Mouse (Mus musculus) ES-E14 (cell line): ENCODE measurements around the gene Pkn3. TPM values are rescaled to one million over a fixed set of nuclear protein-coding genes. Genes with fewer than 3 reads are reported as not detected.

Experiments
- DNase-seq: peaks from one replicate; pipeline ENCODE4 v3.0.0-alpha.2; 2013; ENCODE audit warnings: low read depth, low spot score
- H3K27ac ChIP-seq: 2 replicates; pipeline ENCODE4 v1.5.1; 2012; ENCODE audit warnings: low read depth, mild to moderate bottlenecking, low read length, moderate library complexity, mixed read lengths; ENCODE audit not compliant: poor library complexity, insufficient read depth, severe bottlenecking
- H3K36me3 ChIP-seq: 2 replicates; pipeline ENCODE4 v1.6.1; 2012; ENCODE audit warnings: mild to moderate bottlenecking, low read length, moderate library complexity, mixed read lengths; ENCODE audit not compliant: control insufficient read depth, poor library complexity, insufficient read depth, severe bottlenecking
- H3K4me1 ChIP-seq, 2 experiments: fragments of 150-350 bp in 1 of 2; sonication (generic) in 1 of 2; 2 replicates each; pipeline ENCODE4 v1.6.1; 2012; ENCODE audit warnings: low read length in 2 of 2, mild to moderate bottlenecking in 1 of 2, mixed read lengths in 1 of 2; ENCODE audit not compliant: control insufficient read depth in 2 of 2, insufficient read depth in 2 of 2, poor library complexity in 1 of 2
- H3K4me3 ChIP-seq, 2 experiments: fragments of 150-350 bp in 1 of 2; sonication (generic) in 1 of 2; 2 replicates each; pipeline ENCODE4 v1.5.1; 2012; ENCODE audit warnings: low read length in 2 of 2, low read depth in 1 of 2, mild to moderate bottlenecking in 1 of 2, mixed read lengths in 1 of 2; ENCODE audit not compliant: insufficient read depth in 1 of 2, poor library complexity in 1 of 2, severe bottlenecking in 1 of 2
- H3K9ac ChIP-seq: 2 replicates; pipeline ENCODE4 v1.6.1; 2012; ENCODE audit warnings: low read depth, mild to moderate bottlenecking, low read length, mixed read lengths; ENCODE audit not compliant: poor library complexity, insufficient read depth, severe bottlenecking
- H3K9me3 ChIP-seq: fragments of 150-350 bp; sonication (generic); 2 replicates; pipeline ENCODE4 v1.6.1; 2012; ENCODE audit warnings: low read depth, mild to moderate bottlenecking, low read length; ENCODE audit not compliant: control insufficient read depth, insufficient read depth
- CHD2 ChIP-seq: IDR thresholded peaks from 2 replicates; pipeline ENCODE4 v1.6.1; 2014; ENCODE audit warnings: mild to moderate bottlenecking, low read depth, low read length, inconsistent platforms
- HCFC1 ChIP-seq: IDR thresholded peaks from 2 replicates; pipeline ENCODE4 v1.6.1; 2012; ENCODE audit warnings: low read length, inconsistent platforms, borderline replicate concordance; ENCODE audit not compliant: insufficient read depth
- MAFK ChIP-seq: IDR thresholded peaks from 2 replicates; pipeline ENCODE4 v1.6.1; 2014; ENCODE audit warnings: mild to moderate bottlenecking, low read depth, low read length, inconsistent platforms; ENCODE audit not compliant: insufficient read depth
- ZC3H11A ChIP-seq: IDR thresholded peaks from 2 replicates; pipeline ENCODE4 v1.6.1; 2012; ENCODE audit warnings: low read depth, mild to moderate bottlenecking, inconsistent platforms, low read length, borderline replicate concordance
- ZNF384 ChIP-seq: IDR thresholded peaks from 2 replicates; pipeline ENCODE4 v1.6.1; 2012; ENCODE audit warnings: low read depth, low read length, inconsistent platforms
- in situ Hi-C, 2 experiments: fragments of 600-800 bp; cut with MboI; formaldehyde crosslinking; loops; one replicate each; pipeline ENCODE4 v1.15.1; 2025; ENCODE audit warnings: low sequenced_read_pairs in 2 of 2, inconsistent platforms in 1 of 2; ENCODE audit not compliant: unreplicated experiment in 2 of 2
- total RNA-seq: library from RNA; depleted of rRNA; stranded (reverse); fragments of 300-350 nt; gene quantifications from 2 replicates; pipeline ENCODE4 v1.2.3, GENCODE M21; 2012

The Pkn3 gene
- total RNA-seq, 1 experiment = 19.1 TPM

DNA sequence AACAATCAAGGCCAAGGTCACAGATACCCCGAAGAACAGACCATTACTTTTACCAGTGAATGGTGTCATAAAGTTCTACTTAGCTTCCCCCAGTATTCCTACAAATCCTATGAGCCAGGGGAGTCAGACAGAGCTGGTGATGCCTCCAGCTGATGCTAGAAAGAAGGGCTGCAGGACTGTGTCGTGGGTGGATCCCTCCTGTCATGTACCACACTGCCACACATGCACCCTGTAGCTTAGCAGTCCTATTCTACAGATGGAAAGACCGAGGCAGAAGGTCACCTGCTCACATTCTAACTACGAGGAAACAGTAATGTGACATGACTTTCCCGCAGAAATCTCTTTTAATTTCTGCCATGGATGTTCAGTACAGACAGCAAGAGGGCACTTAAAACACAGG is 45.3 kb downstream of the Pkn3 start:
- no peaks in the 10 kb centered on the region for H3K9me3 ChIP-seq
- no peak for DNase-seq
- no peak overlapping the region for H3K4me3 ChIP-seq
- in situ Hi-C loops = no loop called here
- H3K9ac ChIP-seq = no peak overlapping the region
- TF ChIP-seq ZC3H11A = no peak
- H3K4me1 ChIP-seq = peaks cover 2 to 17% of the 10 kb centered on the region in 2 experiments; a peak in 3 of 4 replicates
- H3K27ac ChIP-seq = no peak overlapping the region
- no peaks in the 10 kb centered on the region; the same call in 1 of the 2 replicates for H3K36me3 ChIP-seq

DNA sequence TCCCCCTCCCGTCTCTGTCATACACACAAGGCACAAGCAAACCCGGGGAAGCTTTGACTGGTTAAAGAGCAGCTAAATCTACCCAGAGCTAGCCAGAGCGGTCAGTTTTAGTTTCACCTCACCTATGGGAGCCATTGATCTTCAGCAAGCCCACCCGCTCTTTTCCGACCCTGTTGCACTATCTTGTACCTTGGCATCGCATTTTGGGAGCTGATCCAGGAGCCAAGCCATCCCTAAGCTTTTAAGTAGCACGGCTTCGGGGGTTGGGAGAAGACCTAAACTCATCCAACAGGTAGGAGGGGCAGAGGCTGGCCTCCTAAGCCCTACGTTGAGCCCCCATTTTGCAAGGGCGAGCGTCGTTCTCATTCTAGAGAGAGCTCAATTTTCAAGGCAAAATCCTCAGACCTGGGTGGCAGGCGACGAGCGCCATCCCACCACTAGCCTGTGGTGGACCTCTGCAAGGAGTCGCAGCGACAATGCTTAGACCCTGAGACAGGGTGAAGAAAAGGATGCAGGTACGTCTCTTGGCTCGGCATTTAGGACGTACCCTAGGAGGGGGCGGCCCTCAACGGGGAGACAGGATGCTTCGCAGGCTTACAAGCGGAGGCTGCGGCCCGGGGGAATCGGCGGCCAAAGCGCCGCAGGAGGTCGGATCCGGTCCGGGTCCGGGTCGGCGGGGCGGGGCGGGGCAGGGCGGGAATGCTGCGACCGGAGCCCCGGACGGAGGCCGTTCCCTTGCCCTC is 46.4 kb downstream of the Pkn3 start:
- H3K4me3 ChIP-seq = peak overlapping the region; percentile 81 to 94
- DNase-seq = no peak
- in situ Hi-C loops = no loop called here
- H3K9me3 ChIP-seq = no peaks in the 10 kb centered on the region
- H3K27ac ChIP-seq = peak overlapping the region; percentile 86
- TF ChIP-seq MAFK (no peak), ZNF384 (no peak), HCFC1 (no peak), ZC3H11A (no peak), CHD2 (no peak)
- peaks cover 0 to 11% of the 10 kb centered on the region in 2 experiments; a peak in 2 of 4 replicates for H3K4me1 ChIP-seq
- H3K36me3 ChIP-seq = no peaks in the 10 kb centered on the region; the same call in 1 of the 2 replicates
- H3K9ac ChIP-seq = peak overlapping the region; percentile 83

- in situ Hi-C loops = no loop called here
Observed at GRCm38 (mm10) chr2:30124472-30125274, 47.2 kb downstream of the Pkn3 start, which contains the start of gene Zer1. Gene Zer1 (minus strand): TSS chr2:30124585.

DNA sequence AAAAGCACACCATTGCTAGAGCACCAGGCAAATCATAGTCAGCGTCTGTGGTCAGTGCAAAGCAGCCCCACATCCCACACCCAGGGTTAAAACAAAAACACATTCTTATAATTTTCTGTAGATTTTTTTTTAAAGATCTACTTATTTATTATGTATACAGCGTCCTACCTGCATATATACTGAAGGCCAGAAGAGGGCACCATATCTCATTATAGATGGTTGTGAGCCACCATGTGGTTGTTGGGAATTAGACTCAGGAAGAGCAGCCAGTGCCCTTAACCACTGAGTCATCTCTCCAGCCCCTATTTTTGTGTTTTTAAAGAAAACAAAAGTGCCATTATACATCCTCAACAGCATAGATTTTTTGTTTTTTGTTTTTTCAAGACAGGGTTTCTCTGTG is 51.3 kb downstream of the Pkn3 start:
- TF ChIP-seq MAFK = no peak
- no peak for TF ChIP-seq ZC3H11A
- no peak for TF ChIP-seq CHD2
- TF ChIP-seq HCFC1 = no peak
- TF ChIP-seq ZNF384 = no peak
- DNase-seq = no peak

More at GRCm38 (mm10) chr2:30124472-30125274, 47.2 kb downstream of the Pkn3 start, which contains the start of gene Zer1:
- TF ChIP-seq ZNF384 (no peak), HCFC1 (peak; percentile 83), ZC3H11A (no peak), CHD2 (0 out of 2 replicates have a peak, but pooled peaks have one; percentile 29), MAFK (peak; percentile 40; the same call in 1 of the 2 replicates)
- no peaks in the 10 kb centered on the region; the same call in 1 of the 2 replicates for H3K36me3 ChIP-seq
- H3K4me3 ChIP-seq = peak within 1 kb of the TSS; percentile 81 to 94
- DNase-seq = peak; percentile 87
- H3K27ac ChIP-seq = peak within 1 kb of the TSS; percentile 86
- H3K9me3 ChIP-seq = no peaks in the 10 kb centered on the region
- peak within 1 kb of the TSS; percentile 84 for H3K9ac ChIP-seq
- H3K4me1 ChIP-seq = peaks cover 0 to 6% of the 10 kb centered on the region in 2 experiments; a peak in 2 of 4 replicates

More for the DNA sequence above, 51.3 kb downstream of the Pkn3 start:
- Histone ChIP-seq H3K27ac (no peak overlapping the region), H3K36me3 (no peaks in the 10 kb centered on the region), H3K9ac (no peak overlapping the region), H3K4me3 (no peak overlapping the region), H3K4me1 (peaks cover 0 to 2% of the 10 kb centered on the region in 2 experiments; a peak in 1 of 4 replicates), H3K9me3 (no peaks in the 10 kb centered on the region)
- in situ Hi-C loops = no loop called here
